8 mouse cellular contexts compared by ENCODE assay signal in the genomic region with DNA sequence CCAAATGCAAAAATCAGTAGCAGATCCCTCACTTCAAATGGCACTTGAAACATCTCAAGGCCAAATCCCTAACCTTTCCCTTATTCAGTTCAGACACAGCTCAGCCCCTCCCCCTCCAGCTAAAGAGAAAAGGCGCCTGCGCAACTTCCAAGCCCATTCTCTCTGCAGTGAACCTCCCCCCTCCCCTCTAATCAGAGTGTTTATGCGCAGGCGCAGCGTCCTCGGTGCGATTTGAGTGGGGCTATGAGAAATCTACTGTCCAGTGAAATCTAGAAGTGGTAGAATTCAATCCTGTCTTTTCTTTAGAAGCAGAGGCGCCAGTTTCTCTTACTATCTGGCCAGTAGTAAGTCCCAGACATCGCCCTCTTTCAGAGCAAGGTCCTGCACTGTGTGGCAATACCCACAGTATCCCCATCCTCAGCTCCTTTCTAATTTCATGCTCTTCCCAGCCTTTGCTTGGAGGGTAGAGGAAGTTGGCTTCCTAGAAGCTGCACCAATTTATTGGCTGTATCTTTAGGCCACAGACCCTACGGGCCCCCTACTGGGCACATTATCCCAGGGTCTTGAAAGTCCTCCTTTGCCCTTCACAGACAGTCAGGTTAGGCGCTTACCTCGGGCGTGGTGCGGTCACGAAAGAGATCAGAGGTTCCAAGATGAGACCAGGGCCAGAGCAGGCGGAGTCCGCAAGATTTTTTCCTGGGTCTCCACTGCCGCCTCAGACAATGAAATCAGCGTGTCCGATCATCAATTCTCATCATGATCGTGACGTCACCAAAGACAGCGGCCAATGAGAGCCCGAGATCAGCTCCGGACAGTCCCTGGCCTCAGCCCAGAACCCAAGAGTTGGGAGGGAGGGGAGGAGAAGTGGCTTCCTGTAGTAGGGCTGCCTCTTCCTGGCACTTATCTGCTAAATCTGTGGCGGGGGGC. TPM values are rescaled to one million over a fixed set of nuclear protein-coding genes. Genes with fewer than 3 reads are reported as not detected.
DNase-seq lines count a peak whose midpoint lies in the region.

A gene (minus strand): TSS at position 724 of the 927 bp plus-strand sequence.

- no peaks in the 10 kb centered on the region for H3K4me1 ChIP-seq in hindbrain, embryonic 10.5 days (replicated peaks)

- WGBS in hindbrain, embryonic 10.5 days, result 18% methylated on average over 26 of the region's 26 CpGs

- no peaks in the 10 kb centered on the region for H3K36me3 ChIP-seq in hindbrain, embryonic 10.5 days

- no peaks in the 10 kb centered on the region for H3K9me3 ChIP-seq in hindbrain, embryonic 10.5 days

- no peaks in the 10 kb centered on the region for H3K27me3 ChIP-seq in hindbrain, embryonic 10.5 days (ENCODE audit: insufficient read depth, poor library complexity, severe bottlenecking)

- peak; percentile 69 for DNase-seq in ZHBTc4 (ENCODE audit: low read depth, low spot score)
- peak; percentile 82 to 87 for DNase-seq in cerebellum, postnatal 14 days
- peak; percentile 25 to 38 for DNase-seq in frontal cortex, postnatal 14 days (ENCODE audit: low spot score in 2 of 2)
- DNase-seq in hindbrain, embryonic 10.5 days (ENCODE audit: low spot score), result peak; percentile 71
- peak; percentile 24 for DNase-seq in layer of hippocampus, adult 9-10 months (ENCODE audit: low spot score)
- DNase-seq in lung, adult 18-20 months, result peak; percentile 52 to 66
- peak; percentile 40 for DNase-seq in ovary, postnatal 36 days (ENCODE audit: low spot score)
- no peak for DNase-seq in thymus, postnatal 14 days

- H3K27ac ChIP-seq in hindbrain, embryonic 10.5 days, result peak within 1 kb of the TSS; percentile 89

- H3K4me3 ChIP-seq in hindbrain, embryonic 10.5 days, result peak within 1 kb of the TSS; percentile 58

RNA-seq across cellular contexts. Expression of the gene that starts here (rescaled TPM):
- polyA plus RNA-seq in hindbrain, embryonic 10.5 days (2016; fragmentation: Nextera tagmentation; extraction: Ambion mirVana), result 1.7 and 1.8 TPM in 2 replicates
